Mouse (Mus musculus) embryo, embryonic 9.5 days (tissue): Measurements from ENCODE around the gene Olfr178.

Experiments used
- DNase-seq: peaks from one replicate; pipeline ENCODE4 v3.0.0-alpha.2; 2017; ENCODE audit errors: extremely low spot score

Olfr178 gene

DNA sequence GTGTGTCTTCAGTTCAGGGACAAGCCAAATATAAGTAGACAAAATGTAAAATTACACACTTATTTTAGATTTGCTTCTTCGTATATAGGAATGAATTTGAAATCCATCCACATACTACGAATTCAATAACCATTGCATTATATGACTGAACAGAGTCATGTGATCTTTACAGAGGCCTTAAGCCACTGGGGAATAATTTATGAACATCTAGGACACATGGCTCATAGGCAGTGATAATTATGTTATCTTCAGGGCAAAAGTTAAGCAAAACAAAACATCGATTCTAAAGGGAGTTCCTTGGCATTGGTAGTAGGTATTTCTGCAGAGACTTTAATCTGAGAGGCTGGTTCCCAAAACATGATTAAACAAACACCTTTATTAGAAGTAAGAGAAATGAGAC is at the start of gene Olfr178:
Gene Olfr178 (minus strand): TSS at position 101 of the 400 bp plus-strand sequence.
- no peak for DNase-seq

DNA sequence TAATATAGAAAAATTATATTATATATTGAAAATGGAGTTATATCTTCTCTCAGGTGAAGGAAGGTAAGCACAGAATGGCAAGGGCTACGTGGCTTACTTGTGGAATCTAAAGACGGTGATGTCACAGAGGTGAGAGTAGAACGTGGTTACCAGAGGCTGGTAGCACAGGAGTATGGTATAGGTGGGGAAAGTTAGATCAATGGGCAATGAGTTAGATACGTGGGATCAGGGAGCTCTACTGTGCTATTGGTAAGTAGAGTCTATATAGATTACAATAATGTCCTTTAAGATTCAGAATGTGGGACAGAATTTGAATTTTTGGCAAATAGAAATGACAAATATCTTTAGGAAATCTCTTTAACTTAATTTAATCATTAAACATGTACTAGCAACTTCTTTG is 37.4 kb upstream of the Olfr178 start, which contains the start of gene Olfr180:
Gene Olfr180 (minus strand): TSS at position 101 of the 400 bp plus-strand sequence.
- DNase-seq: no peak

DNA sequence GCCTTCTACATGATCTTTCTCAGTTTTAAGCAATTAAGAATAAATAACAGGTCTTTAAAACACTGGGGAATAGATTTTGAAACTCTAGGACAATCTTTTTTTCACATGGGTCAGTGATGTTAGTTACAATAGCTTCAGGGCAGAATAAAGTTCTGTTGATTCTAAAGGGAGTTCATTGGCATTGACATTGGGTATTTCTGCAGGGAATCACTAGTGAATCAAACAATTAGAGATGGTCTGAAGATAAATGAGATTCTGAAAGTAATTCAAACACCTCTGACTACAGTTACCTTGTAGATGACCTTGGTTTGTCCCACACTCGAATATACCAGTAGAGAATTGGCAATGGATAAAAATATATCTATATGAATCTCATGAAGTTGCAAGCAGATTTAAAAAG is 36.8 kb upstream of the Olfr178 start, which contains the start of gene Olfr181:
Gene Olfr181 (minus strand): TSS at position 101 of the 400 bp plus-strand sequence.
- no peak for DNase-seq

DNA sequence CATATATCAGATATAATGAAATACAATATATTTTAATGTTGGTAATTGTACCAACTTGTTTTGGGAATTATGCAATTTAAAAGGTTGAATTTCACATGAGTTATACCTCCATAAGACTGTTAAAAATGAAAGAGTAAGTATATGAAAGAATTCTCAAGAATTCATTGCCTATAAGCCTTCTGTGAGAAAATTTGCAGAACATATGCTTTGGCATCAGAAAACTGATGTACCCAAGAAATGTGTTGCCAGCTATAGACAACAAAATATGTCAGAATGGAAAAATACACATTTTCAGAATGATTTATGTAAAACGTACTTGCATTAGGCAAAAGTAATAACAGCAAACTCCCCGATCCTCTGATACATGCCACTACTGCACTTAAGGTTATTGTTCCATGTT is 7.4 kb downstream of the Olfr178 start:
- DNase-seq: no peak

DNA sequence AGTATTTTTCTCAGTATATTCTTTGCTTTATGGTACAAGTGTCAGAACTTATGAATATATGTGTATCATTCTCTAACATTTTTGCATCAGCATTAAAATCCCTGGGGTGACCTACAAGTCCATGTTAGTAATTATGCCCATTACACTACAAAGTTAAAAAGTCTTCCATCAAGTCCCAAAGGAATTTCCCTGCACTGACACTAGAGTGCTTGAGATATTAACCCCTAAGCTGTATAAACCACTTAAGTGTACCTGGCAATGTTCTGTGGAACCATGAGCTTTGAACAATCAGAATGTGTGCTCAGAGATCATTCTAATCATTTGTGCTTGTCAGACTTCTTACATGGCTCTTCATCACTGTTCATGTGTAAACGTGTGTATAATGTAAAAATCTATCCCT is 17.2 kb downstream of the Olfr178 start, which contains the start of gene Olfr177:
Gene Olfr177 (minus strand): TSS at position 101 of the 400 bp plus-strand sequence.
- no peak for DNase-seq

DNA sequence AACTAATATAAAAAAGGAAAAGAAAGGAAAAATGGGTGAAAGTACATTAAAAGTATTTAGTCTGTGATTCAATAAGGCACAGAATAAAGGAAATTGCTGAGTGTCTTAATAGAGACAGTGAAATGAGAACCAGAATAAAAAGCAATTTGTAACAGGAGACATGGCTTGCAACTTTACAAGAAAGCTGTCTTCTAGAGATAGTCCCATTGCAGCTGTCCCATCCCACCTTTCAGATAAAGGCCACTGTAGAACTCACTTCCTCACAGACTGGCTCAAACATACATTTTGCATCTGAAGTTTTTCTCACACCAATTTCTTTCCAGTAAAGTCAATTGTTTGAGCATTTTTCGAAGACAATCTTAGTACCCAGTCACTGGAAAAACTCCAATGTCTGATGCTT is 30.4 kb downstream of the Olfr178 start:
- no peak for DNase-seq

DNA sequence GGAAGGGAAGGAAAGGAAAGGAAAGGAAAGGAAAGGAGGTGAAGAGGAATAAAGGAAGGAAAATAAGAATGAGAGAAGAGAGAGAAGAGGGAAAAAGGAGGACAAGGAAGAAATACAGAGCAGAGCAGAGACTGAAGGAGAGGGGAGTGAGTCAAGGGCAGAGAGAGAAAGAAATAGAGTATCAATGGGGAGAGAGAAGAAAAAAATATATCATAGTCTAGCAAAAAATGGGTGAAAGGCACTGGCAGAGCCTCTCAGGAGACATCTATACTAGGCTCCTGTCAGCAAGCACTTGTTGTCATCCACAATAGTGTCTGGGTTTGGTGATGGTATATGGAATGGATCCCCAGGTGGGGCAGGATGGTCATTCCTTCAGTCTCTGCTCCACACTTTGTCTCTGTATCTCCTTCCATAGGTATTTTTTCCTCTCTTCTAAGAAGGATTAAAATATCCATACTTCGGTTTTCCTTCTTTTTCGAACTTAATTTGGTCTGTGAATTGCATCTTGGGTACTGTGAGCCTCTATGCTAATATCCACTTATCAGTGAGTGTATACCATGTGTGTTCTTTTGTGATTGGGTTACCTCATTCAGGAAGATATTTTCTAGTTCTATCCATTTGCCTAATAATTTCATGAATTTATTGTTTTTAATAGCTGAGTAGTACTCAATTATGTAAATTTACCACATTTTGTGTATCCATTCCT is 31.7 kb downstream of the Olfr178 start:
- no peak for DNase-seq
